Mouse (Mus musculus) intestine, embryonic 16.5 days (tissue): ENCODE results near the gene Usp47. TPM values are rescaled to one million over a fixed set of nuclear protein-coding genes. Genes with fewer than 3 reads are reported as not detected.

Experiments
- ATAC-seq: fragments of 200-750 bp; cut with Nextera tagmentation; 2 replicates; pipeline ENCODE4 v1.8.0; 2017; ENCODE audit warnings: moderate TSS enrichment, moderate library complexity
- H3K27ac ChIP-seq: fragments of 300-500 bp; sonication (generic); 2 replicates; pipeline ENCODE4 v1.5.1; 2014; ENCODE audit warnings: mild to moderate bottlenecking, low read length
- H3K27me3 ChIP-seq: fragments of 300-500 bp; sonication (generic); replicated peaks from 2 replicates; pipeline ENCODE4 v1.6.1; 2014; ENCODE audit warnings: low read length, control low read depth, mixed read lengths; ENCODE audit not compliant: control insufficient read depth, insufficient read depth
- H3K36me3 ChIP-seq: fragments of 300-500 bp; sonication (generic); 2 replicates; pipeline ENCODE4 v1.6.1; 2014; ENCODE audit warnings: low read length, control low read depth; ENCODE audit not compliant: control insufficient read depth, insufficient read depth
- H3K4me1 ChIP-seq: fragments of 300-500 bp; sonication (generic); 2 replicates; pipeline ENCODE4 v1.6.1; 2014; ENCODE audit warnings: low read length, control low read depth, mixed read lengths; ENCODE audit not compliant: control insufficient read depth, insufficient read depth
- H3K4me2 ChIP-seq: fragments of 300-500 bp; sonication (generic); 2 replicates; pipeline ENCODE4 v1.6.1; 2014; ENCODE audit warnings: low read depth, low read length, control low read depth
- H3K4me3 ChIP-seq: fragments of 300-500 bp; sonication (generic); 2 replicates; pipeline ENCODE4 v1.5.1; 2014; ENCODE audit warnings: mild to moderate bottlenecking, low read length
- H3K9ac ChIP-seq: fragments of 300-500 bp; sonication (generic); 2 replicates; pipeline ENCODE4 v1.6.1; 2014; ENCODE audit warnings: low read depth, low read length
- H3K9me3 ChIP-seq: fragments of 300-500 bp; sonication (generic); 2 replicates; pipeline ENCODE4 v1.6.1; 2016; ENCODE audit warnings: low read length, control low read depth; ENCODE audit not compliant: control insufficient read depth
- WGBS: fragments of 180-500 bp; shearing (Covaris S2); extraction: QIAGEN DNeasy Blood & Tissue Kit; methylation state at CpG from one replicate; pipeline ENCODE4 v1.1.7; 2014; 5-methylcytosine and 5-hydroxymethylcytosine counted together
- polyA plus RNA-seq: library from polyadenylated mRNA; unstranded; fragments of >200 nt; fragmentation: Nextera tagmentation; extraction: Ambion mirVana; gene quantifications from 2 replicates; pipeline ENCODE4 v1.2.1, GENCODE M21; 2015

Usp47 gene
- polyA plus RNA-seq, 1 experiment from 2014 or later = 48.7 TPM

GRCm38 (mm10) chr7:112103816-112104215 lies 80.5 kb downstream of the Usp47 start:
- Histone ChIP-seq H3K9ac (no peak overlapping the region), H3K27me3 (no peaks in the 10 kb centered on the region), H3K4me1 (no peaks in the 10 kb centered on the region), H3K4me3 (no peak overlapping the region), H3K4me2 (no peak overlapping the region), H3K36me3 (peaks cover 13% of the 10 kb centered on the region; the same call in 1 of the 2 replicates), H3K9me3 (no peaks in the 10 kb centered on the region), H3K27ac (no peak overlapping the region)
- ATAC-seq = no peak
- WGBS = 65% methylated on average over 5 of the region's 5 CpGs

GRCm38 (mm10) chr7:112108757-112109156 lies 85.5 kb downstream of the Usp47 start:
- no peak overlapping the region for H3K9ac ChIP-seq
- H3K27me3 ChIP-seq = no peaks in the 10 kb centered on the region
- H3K36me3 ChIP-seq = peaks cover 12% of the 10 kb centered on the region
- no peak overlapping the region for H3K4me3 ChIP-seq
- no peak for ATAC-seq
- no peak overlapping the region for H3K27ac ChIP-seq
- no peaks in the 10 kb centered on the region for H3K9me3 ChIP-seq
- H3K4me1 ChIP-seq = 0 out of 2 replicates have a peak, but pooled peaks cover 3% of the 10 kb centered on the region
- H3K4me2 ChIP-seq = no peak overlapping the region

- H3K36me3 ChIP-seq = peaks cover 6% of the 10 kb centered on the region
Measured at GRCm38 (mm10) chr7:112110638-112111372, 87.5 kb downstream of the Usp47 start.

GRCm38 (mm10) chr7:112117501-112117900 lies 94.2 kb downstream of the Usp47 start:
- 89% methylated on average over 7 of the region's 7 CpGs for WGBS
- Histone ChIP-seq H3K9ac (no peak overlapping the region), H3K4me1 (no peaks in the 10 kb centered on the region), H3K36me3 (no peaks in the 10 kb centered on the region), H3K9me3 (no peaks in the 10 kb centered on the region), H3K4me2 (no peak overlapping the region), H3K27me3 (no peaks in the 10 kb centered on the region), H3K4me3 (no peak overlapping the region), H3K27ac (no peak overlapping the region)
- no peak for ATAC-seq

More at GRCm38 (mm10) chr7:112110638-112111372, 87.5 kb downstream of the Usp47 start:
- H3K4me1 ChIP-seq = 0 out of 2 replicates have a peak, but pooled peaks cover 3% of the 10 kb centered on the region
- no peaks in the 10 kb centered on the region for H3K27me3 ChIP-seq
- 62% methylated on average over 19 of the region's 19 CpGs for WGBS
- no peak overlapping the region; the same call in 1 of the 2 replicates for H3K27ac ChIP-seq
- H3K4me2 ChIP-seq = no peak overlapping the region
- H3K4me3 ChIP-seq = no peak overlapping the region
- peak; percentile 46; the same call in 1 of the 2 replicates for ATAC-seq
- H3K9ac ChIP-seq = no peak overlapping the region
- H3K9me3 ChIP-seq = no peaks in the 10 kb centered on the region

DNA sequence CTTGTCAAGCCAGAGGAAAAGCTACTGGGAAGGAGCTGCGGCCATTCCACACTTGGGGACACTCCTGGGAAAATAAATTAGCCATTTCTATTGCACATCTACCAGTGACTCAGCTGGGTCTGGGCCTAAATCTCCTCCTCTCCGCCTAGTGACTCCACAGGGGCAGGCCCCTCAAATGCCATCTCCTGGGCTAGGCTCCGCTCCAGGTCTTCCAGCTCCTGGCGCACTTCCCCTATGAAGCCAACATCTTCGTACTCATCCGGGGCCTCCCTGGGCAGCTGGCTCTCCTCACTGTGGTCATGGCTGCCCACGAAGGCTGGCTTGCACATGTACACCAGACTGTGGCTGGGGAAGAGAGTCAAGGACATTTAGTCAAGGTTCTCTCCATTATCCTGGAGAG lies 94.8 kb downstream of the Usp47 start:
- Histone ChIP-seq H3K4me3 (no peak overlapping the region), H3K9ac (no peak overlapping the region), H3K27ac (no peak overlapping the region), H3K4me1 (no peaks in the 10 kb centered on the region), H3K36me3 (no peaks in the 10 kb centered on the region), H3K9me3 (no peaks in the 10 kb centered on the region), H3K27me3 (no peaks in the 10 kb centered on the region), H3K4me2 (no peak overlapping the region)
- ATAC-seq = no peak
- 88% methylated on average over 7 of the region's 7 CpGs for WGBS

- 80% methylated on average over 7 of the region's 7 CpGs for WGBS
- no peak overlapping the region for H3K4me3 ChIP-seq
- no peaks in the 10 kb centered on the region for H3K9me3 ChIP-seq
- H3K36me3 ChIP-seq = no peaks in the 10 kb centered on the region
- H3K4me2 ChIP-seq = no peak overlapping the region
- no peak for ATAC-seq
- H3K9ac ChIP-seq = no peak overlapping the region
- no peak overlapping the region for H3K27ac ChIP-seq
- H3K27me3 ChIP-seq = no peaks in the 10 kb centered on the region
- H3K4me1 ChIP-seq = no peaks in the 10 kb centered on the region
Measured at GRCm38 (mm10) chr7:112119248-112119647, 95.9 kb downstream of the Usp47 start.

DNA sequence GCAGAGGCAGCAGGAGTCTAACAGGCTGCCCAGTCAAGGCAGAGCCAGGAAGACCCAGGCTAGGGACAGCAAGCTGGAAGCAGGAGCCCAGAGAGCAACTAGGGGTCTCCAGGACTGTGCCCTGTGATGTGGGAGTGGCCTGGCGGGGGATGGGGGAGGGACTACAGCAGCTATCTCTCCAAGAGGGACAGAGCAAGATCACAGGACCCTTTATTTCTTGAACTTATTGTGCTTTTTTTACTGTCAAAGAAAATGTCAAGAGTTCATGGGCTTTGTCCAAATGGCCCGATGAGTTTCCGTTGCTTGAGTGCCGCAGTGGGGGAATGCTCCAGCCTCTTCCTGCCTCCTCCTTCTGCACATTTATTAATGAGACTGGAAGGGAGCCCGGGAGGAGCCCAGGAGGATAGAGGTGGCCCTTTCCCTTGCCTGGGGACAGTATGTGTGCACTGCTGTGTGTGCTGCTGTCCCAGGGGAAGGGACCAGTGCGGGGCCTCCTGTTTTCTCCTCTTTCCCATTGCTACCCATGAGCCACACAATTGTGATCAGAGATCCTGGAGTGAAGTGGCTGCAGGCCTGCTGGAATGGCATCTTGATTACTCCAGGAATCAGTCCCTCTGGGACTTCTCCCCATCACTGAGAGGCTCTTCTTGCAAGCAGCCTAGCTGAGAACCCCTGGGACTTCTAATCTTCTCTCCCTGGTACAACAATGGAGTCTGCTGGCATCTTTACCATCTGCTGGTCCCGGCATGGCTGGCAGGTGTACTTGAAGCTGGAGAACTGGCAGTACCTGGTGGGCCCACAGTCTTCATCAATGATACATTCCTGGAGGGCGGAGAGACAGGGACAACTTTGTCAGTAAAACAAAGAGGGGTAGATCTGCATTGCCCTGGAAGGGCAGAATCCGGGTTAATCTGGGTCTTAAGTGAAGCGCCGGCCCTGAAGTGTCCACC lies 97.8 kb downstream of the Usp47 start:
- H3K36me3 ChIP-seq = no peaks in the 10 kb centered on the region
- peak; percentile 36; the same call in 1 of the 2 replicates for ATAC-seq
- no peaks in the 10 kb centered on the region for H3K9me3 ChIP-seq
- H3K9ac ChIP-seq = no peak overlapping the region
- no peak overlapping the region for H3K4me3 ChIP-seq
- 78% methylated on average over 11 of the region's 11 CpGs for WGBS
- no peaks in the 10 kb centered on the region for H3K4me1 ChIP-seq
- H3K4me2 ChIP-seq = no peak overlapping the region
- no peaks in the 10 kb centered on the region for H3K27me3 ChIP-seq
- no peak overlapping the region for H3K27ac ChIP-seq

GRCm38 (mm10) chr7:112121866-112122500 lies 98.7 kb downstream of the Usp47 start:
- Histone ChIP-seq H3K4me1 (no peaks in the 10 kb centered on the region), H3K27me3 (no peaks in the 10 kb centered on the region), H3K9ac (no peak overlapping the region), H3K27ac (no peak overlapping the region), H3K9me3 (no peaks in the 10 kb centered on the region), H3K36me3 (no peaks in the 10 kb centered on the region), H3K4me3 (no peak overlapping the region), H3K4me2 (no peak overlapping the region)
- ATAC-seq = no peak
- 77% methylated on average over 11 of the region's 11 CpGs for WGBS

DNA sequence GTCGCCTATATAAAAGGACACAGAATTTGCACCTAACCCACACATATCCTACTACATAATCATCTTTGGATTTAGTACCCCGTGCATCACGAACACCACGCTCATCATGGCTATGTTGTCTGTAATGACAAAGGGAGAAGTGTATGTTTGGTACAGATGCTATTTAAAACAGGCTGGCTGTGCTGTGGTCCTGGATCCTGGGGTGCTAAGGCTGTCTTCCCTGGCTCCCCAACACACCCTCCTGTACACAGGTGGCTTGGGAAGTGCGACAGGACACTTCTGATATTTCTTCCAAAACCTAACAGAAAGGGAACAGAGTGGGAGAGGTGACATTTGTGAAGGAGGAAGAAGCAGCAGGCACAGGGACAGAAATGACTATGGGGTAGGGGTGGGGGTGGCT lies 100.3 kb downstream of the Usp47 start:
- Histone ChIP-seq H3K4me2 (no peak overlapping the region), H3K27me3 (no peaks in the 10 kb centered on the region), H3K9ac (no peak overlapping the region), H3K36me3 (no peaks in the 10 kb centered on the region), H3K9me3 (no peaks in the 10 kb centered on the region), H3K27ac (no peak overlapping the region), H3K4me1 (no peaks in the 10 kb centered on the region), H3K4me3 (no peak overlapping the region)
- 89% methylated on average over 5 of the region's 5 CpGs for WGBS
- no peak for ATAC-seq
